Mouse (Mus musculus): ENCODE data around the gene Myl4.

GRCm38 (mm10) chr11:104624791-104625391 is 74.4 kb downstream of the Myl4 start:
- no peak for TF ChIP-seq CTCF (conservative IDR thresholded peaks at IDR 0.05; ENCODE audit: low read length)
- TF ChIP-seq POU5F1 (IDR thresholded peaks at IDR 0.05; ENCODE audit: borderline replicate concordance, low read length) = no peak
- no peak for TF ChIP-seq NANOG (IDR thresholded peaks at IDR 0.05; ENCODE audit: borderline replicate concordance, low read length)
